Mouse (Mus musculus) lung, postnatal 0 days (tissue): ENCODE measurements around the gene Npcd.

ENCODE experiments used
- CTCF ChIP-seq: IDR thresholded peaks from 2 replicates; pipeline ENCODE4 v1.5.1; 2016; ENCODE audit warnings: antibody characterized with exemption, mild to moderate bottlenecking
- EP300 ChIP-seq: IDR thresholded peaks from 2 replicates; pipeline ENCODE4 v1.6.1; 2016; ENCODE audit warnings: antibody characterized with exemption, mild to moderate bottlenecking, control low read depth

- TF ChIP-seq EP300 (no peak), CTCF (no peak)
These were observed 6.2 kb downstream of the Npcd start for GRCm38 (mm10) chr15:79827778-79828210.
